Mouse (Mus musculus): ENCODE measurements at regions not wholly inside any gene's neighbourhood (a gene's known extent, or its start where the extent isn't known, plus 50 kb on each side); places are given as distances from the start of the nearest gene placed in this dataset.
A peak's percentile ranks its signal among the peaks of the same experiment; 100 is the strongest.

DNA sequence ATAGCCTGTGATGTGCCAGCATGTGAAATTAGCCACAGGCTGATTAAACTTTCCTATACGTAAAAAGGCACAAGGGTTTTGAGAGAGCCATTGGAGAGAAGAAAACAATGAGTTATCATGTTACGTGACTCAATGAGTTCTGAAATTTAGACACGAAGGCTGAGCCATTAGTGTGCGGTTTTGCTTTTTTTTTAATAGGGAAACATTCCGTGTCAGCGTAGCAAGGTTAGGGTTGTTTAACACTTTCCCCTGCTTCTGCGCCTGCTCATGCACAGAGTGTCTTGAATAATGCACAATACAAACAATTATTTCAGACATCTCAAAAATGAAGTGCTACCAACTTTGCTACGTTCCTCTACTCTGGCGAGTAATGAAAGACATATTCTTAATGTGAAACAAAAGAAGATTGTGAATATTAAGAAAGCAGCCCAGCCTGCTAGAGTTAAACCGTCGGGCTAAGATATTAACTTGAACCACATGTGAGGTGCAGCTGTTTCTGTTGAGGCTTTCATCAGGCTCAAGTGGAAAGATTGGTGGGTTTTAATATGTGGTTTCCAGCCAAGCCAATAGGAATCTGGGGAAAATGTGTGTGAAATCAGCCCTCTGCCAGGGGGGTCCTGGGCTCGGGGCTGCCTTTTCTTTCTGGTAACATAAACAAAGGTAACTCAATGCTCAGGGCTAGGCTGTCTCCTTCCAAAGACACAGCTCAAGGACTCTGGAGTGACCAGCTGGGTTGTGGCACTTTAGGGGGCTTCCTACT is 287.2 kb downstream of the Slc4a3 start:
- 53% methylated on average over 12 of the region's 12 CpGs for WGBS
- Histone ChIP-seq H3K36me3 (ENCODE audit: control insufficient read depth, insufficient read depth, low read length) (no peaks in the 10 kb centered on the region), H3K4me2 (ENCODE audit: low read length) (no peak overlapping the region), H3K4me3 (ENCODE audit: low read depth, low read length) (no peak overlapping the region), H3K9ac (ENCODE audit: low read length) (no peak overlapping the region), H3K9me3 (replicated peaks; ENCODE audit: control insufficient read depth, low read length) (no peaks in the 10 kb centered on the region), H3K27ac (ENCODE audit: low read depth, low read length) (no peak overlapping the region), H3K27me3 (replicated peaks; ENCODE audit: control insufficient read depth, insufficient read depth, low read length) (no peaks in the 10 kb centered on the region), H3K4me1 (ENCODE audit: control insufficient read depth, insufficient read depth, low read length) (no peaks in the 10 kb centered on the region)
- no peak for DNase-seq (ENCODE audit: low spot score)
- ATAC-seq = no peak

DNA sequence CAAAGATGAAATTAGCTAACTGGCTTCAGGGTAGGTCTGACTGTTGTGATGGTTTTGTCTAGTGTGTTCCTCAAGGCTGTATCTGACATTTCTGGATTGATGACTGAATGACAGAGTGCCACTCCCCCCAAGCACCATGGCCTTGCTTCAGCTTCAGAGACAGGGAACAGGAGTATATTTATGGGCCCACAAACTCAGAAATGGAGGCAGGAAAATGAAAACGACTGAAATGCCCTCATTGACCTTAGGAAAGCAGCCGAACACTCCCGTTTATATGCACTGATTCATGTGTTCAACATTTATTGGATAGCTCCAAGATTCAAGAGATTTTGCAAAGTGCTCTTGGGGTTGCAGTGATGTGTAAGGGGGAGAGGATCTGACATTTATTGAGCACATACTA is 288.3 kb downstream of the Slc4a3 start:
- no peak for DNase-seq (ENCODE audit: low spot score)
- Histone ChIP-seq H3K27ac (ENCODE audit: low read depth, low read length) (no peak overlapping the region), H3K4me1 (ENCODE audit: control insufficient read depth, insufficient read depth, low read length) (no peaks in the 10 kb centered on the region), H3K27me3 (replicated peaks; ENCODE audit: control insufficient read depth, insufficient read depth, low read length) (no peaks in the 10 kb centered on the region), H3K9me3 (replicated peaks; ENCODE audit: control insufficient read depth, low read length) (no peaks in the 10 kb centered on the region), H3K36me3 (ENCODE audit: control insufficient read depth, insufficient read depth, low read length) (no peaks in the 10 kb centered on the region), H3K4me3 (ENCODE audit: low read depth, low read length) (no peak overlapping the region), H3K9ac (ENCODE audit: low read length) (no peak overlapping the region), H3K4me2 (ENCODE audit: low read length) (no peak overlapping the region)
- no peak for ATAC-seq
- 85% methylated on average over 3 of the region's 3 CpGs for WGBS

DNA sequence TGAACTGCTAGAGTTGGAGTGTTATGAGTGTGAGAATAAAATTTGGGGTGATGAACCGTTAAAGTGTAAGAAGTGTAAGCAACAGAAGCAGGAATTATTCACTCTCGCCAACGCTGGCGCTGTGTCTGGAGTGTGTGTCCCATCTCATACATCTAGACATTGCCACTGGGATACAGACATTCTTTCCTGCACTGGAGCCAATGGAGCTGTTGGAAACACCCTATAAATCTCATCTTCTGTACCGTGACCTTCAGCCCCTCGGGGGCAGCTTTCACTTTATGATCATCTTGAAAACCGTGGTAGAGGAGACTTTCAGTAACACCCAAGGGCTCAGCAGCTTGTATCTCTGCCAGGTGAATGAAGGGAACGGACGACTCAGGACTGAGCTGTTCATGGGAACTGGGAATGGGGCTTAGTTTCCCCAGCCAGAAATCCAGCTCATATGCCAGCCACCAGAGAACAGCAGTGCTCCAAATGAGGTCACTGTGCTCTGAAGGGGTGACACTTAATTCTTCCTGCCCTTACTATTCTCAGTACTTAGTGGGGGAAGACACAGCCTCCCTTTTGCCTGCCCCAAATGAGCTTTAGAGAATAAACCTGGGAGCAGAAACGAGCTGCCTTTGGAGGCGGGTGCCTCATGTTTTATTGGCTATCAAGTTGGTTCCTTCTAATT is 293.6 kb downstream of the Slc4a3 start:
- H3K4me3 ChIP-seq (ENCODE audit: low read depth, low read length) = no peak overlapping the region
- no peaks in the 10 kb centered on the region for H3K9me3 ChIP-seq (replicated peaks; ENCODE audit: control insufficient read depth, low read length)
- WGBS = 84% methylated on average over 11 of the region's 11 CpGs
- no peak overlapping the region for H3K27ac ChIP-seq (ENCODE audit: low read depth, low read length)
- DNase-seq (ENCODE audit: low spot score) (no peak), ATAC-seq (no peak)
- H3K4me2 ChIP-seq (ENCODE audit: low read length) = no peak overlapping the region
- H3K27me3 ChIP-seq (replicated peaks; ENCODE audit: control insufficient read depth, insufficient read depth, low read length) = no peaks in the 10 kb centered on the region
- 0 out of 2 replicates have a peak, but pooled peaks cover under 1% of the 10 kb centered on the region for H3K4me1 ChIP-seq (ENCODE audit: control insufficient read depth, insufficient read depth, low read length)
- H3K9ac ChIP-seq (ENCODE audit: low read length) = no peak overlapping the region
- H3K36me3 ChIP-seq (ENCODE audit: control insufficient read depth, insufficient read depth, low read length) = no peaks in the 10 kb centered on the region

DNA sequence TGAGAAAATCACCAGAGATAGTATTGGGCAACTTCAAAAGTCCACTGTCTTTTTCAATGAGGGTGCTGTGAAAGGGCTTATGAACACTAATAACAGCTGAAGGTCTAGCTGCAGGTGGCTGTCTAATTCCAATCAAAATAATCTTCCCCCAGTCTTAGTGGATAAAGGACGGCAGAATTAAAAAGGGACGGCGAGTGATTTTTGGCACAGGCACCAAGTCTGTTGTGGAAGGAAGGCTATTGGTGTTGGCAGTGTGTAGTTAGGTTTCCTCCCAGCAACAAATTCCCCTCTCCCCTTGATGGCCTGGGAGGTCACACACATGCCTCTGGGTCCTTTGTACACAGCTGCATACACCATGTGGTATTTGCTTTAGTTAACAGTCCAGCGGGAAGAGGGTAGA is 296.3 kb downstream of the Slc4a3 start:
- 0 out of 2 replicates have a peak, but pooled peaks cover 7% of the 10 kb centered on the region for H3K4me1 ChIP-seq (ENCODE audit: control insufficient read depth, insufficient read depth, low read length)
- H3K9me3 ChIP-seq (replicated peaks; ENCODE audit: control insufficient read depth, low read length) = no peaks in the 10 kb centered on the region
- H3K36me3 ChIP-seq (ENCODE audit: control insufficient read depth, insufficient read depth, low read length) = no peaks in the 10 kb centered on the region
- WGBS = 36% methylated on average over 4 of the region's 4 CpGs
- no peak overlapping the region for H3K9ac ChIP-seq (ENCODE audit: low read length)
- no peak overlapping the region for H3K27ac ChIP-seq (ENCODE audit: low read depth, low read length)
- H3K4me3 ChIP-seq (ENCODE audit: low read depth, low read length) = no peak overlapping the region
- DNase-seq (ENCODE audit: low spot score) = no peak
- H3K27me3 ChIP-seq (replicated peaks; ENCODE audit: control insufficient read depth, insufficient read depth, low read length) = no peaks in the 10 kb centered on the region
- H3K4me2 ChIP-seq (ENCODE audit: low read length) = no peak overlapping the region
- no peak for ATAC-seq

DNA sequence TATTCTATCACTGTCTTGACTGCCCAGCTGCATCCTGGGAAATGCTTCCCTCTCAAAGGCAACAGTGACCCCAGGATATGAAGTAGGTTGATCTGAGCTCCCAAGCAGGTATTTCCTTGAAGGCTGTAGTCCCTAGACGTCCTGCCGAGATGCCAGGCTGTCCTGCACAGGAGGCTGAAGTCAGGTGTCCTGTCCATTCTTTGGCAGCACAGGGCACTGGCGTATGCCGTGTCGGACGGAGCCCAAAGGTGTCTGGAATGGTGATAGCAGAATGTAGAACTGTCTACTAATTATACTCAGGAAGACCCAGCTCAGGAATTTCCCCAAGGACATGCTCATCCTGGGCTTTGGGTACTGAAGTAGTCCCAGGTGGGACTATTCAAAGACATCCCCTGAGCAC is 297.3 kb downstream of the Slc4a3 start:
- Histone ChIP-seq H3K36me3 (ENCODE audit: control insufficient read depth, insufficient read depth, low read length) (no peaks in the 10 kb centered on the region), H3K9me3 (replicated peaks; ENCODE audit: control insufficient read depth, low read length) (no peaks in the 10 kb centered on the region), H3K4me1 (ENCODE audit: control insufficient read depth, insufficient read depth, low read length) (0 out of 2 replicates have a peak, but pooled peaks cover 7% of the 10 kb centered on the region), H3K4me3 (ENCODE audit: low read depth, low read length) (no peak overlapping the region), H3K4me2 (ENCODE audit: low read length) (no peak overlapping the region), H3K9ac (ENCODE audit: low read length) (no peak overlapping the region), H3K27me3 (replicated peaks; ENCODE audit: control insufficient read depth, insufficient read depth, low read length) (no peaks in the 10 kb centered on the region), H3K27ac (ENCODE audit: low read depth, low read length) (no peak overlapping the region)
- DNase-seq (ENCODE audit: low spot score) (no peak), ATAC-seq (no peak)
- WGBS = 95% methylated on average over 6 of the region's 6 CpGs

DNA sequence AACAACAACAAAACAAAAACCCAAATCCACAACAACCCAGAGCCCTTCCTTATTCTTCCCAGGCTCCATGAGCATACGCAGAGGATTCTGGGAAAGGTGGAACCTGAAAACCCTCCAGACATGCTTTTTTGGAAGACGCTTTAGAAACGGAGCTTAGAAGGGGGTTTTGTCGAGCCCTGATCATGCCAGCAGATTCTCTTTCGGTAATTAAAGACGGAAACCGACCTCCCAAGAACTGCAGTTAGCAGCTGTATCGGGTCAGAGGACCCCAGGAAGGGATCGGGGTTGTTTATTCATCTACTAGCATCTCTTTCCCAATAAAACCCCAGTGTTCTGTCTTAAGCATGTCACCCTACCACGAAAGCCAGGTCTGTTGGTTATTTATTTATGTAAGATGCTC is 298.1 kb downstream of the Slc4a3 start:
- H3K27ac ChIP-seq (ENCODE audit: low read depth, low read length) = no peak overlapping the region
- no peak for DNase-seq (ENCODE audit: low spot score)

DNA sequence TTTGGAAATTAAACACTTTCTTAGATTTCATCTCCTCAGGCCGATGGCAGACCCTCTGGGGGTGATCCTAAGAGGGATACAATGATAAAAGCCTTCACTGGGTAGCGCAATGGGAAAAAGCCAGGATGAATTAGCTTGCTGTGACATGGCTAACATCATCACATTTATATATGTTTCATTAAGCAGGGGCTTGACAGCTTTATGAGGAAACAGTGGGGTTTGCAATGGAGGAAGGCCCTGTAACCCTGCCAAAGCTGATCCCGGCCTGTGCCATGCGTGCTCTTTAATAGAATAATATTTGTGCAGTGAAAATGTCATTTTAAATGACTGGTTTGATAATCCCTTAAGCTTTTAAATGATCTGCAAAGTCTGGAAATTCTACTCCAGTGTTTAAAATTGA is 298.5 kb downstream of the Slc4a3 start:
- Histone ChIP-seq H3K9ac (ENCODE audit: low read length) (no peak overlapping the region), H3K4me2 (ENCODE audit: low read length) (no peak overlapping the region), H3K4me1 (ENCODE audit: control insufficient read depth, insufficient read depth, low read length) (0 out of 2 replicates have a peak, but pooled peaks cover 7% of the 10 kb centered on the region), H3K4me3 (ENCODE audit: low read depth, low read length) (no peak overlapping the region), H3K9me3 (replicated peaks; ENCODE audit: control insufficient read depth, low read length) (no peaks in the 10 kb centered on the region), H3K36me3 (ENCODE audit: control insufficient read depth, insufficient read depth, low read length) (no peaks in the 10 kb centered on the region), H3K27ac (ENCODE audit: low read depth, low read length) (no peak overlapping the region), H3K27me3 (replicated peaks; ENCODE audit: control insufficient read depth, insufficient read depth, low read length) (no peaks in the 10 kb centered on the region)
- DNase-seq (ENCODE audit: low spot score) (no peak), ATAC-seq (no peak)
- 56% methylated on average over 4 of the region's 4 CpGs for WGBS

More for the DNA sequence above, 298.1 kb downstream of the Slc4a3 start:
- WGBS = 75% methylated on average over 10 of the region's 10 CpGs
- Histone ChIP-seq H3K4me3 (ENCODE audit: low read depth, low read length) (no peak overlapping the region), H3K4me2 (ENCODE audit: low read length) (no peak overlapping the region), H3K9ac (ENCODE audit: low read length) (no peak overlapping the region), H3K27me3 (replicated peaks; ENCODE audit: control insufficient read depth, insufficient read depth, low read length) (no peaks in the 10 kb centered on the region), H3K9me3 (replicated peaks; ENCODE audit: control insufficient read depth, low read length) (no peaks in the 10 kb centered on the region), H3K4me1 (ENCODE audit: control insufficient read depth, insufficient read depth, low read length) (0 out of 2 replicates have a peak, but pooled peaks cover 7% of the 10 kb centered on the region), H3K36me3 (ENCODE audit: control insufficient read depth, insufficient read depth, low read length) (no peaks in the 10 kb centered on the region)
- ATAC-seq = no peak

DNA sequence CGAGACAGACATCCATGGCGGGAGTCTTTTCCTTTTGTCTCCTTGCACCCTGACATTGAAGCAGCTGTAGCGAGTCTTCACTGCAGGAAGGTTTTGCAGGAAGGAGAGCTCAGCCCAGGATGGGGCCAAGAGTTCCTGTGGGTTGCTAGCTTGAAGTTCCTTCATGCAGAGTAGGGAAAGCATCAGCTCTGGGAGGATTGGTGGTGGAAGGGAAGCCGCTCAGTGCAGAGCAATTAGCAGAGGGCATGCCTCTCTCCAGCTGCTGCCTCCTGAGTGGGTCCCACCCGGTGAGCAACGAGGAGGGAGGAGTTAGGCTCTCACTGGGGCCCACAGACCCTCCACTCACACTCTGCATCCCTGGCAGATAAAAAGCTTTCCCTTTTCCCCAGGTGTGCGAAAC is 298.9 kb downstream of the Slc4a3 start:
- Histone ChIP-seq H3K4me1 (ENCODE audit: control insufficient read depth, insufficient read depth, low read length) (0 out of 2 replicates have a peak, but pooled peaks cover 7% of the 10 kb centered on the region), H3K4me2 (ENCODE audit: low read length) (no peak overlapping the region), H3K4me3 (ENCODE audit: low read depth, low read length) (no peak overlapping the region), H3K36me3 (ENCODE audit: control insufficient read depth, insufficient read depth, low read length) (no peaks in the 10 kb centered on the region), H3K27me3 (replicated peaks; ENCODE audit: control insufficient read depth, insufficient read depth, low read length) (no peaks in the 10 kb centered on the region), H3K27ac (ENCODE audit: low read depth, low read length) (no peak overlapping the region), H3K9ac (ENCODE audit: low read length) (no peak overlapping the region), H3K9me3 (replicated peaks; ENCODE audit: control insufficient read depth, low read length) (no peaks in the 10 kb centered on the region)
- ATAC-seq = peak; percentile 42; the same call in 1 of the 2 replicates
- WGBS = 29% methylated on average over 7 of the region's 7 CpGs
- no peak for DNase-seq (ENCODE audit: low spot score)
